In genomic region chr10:81574081-81575056, GRCm38 (mm10) we compare ENCODE assay signal across 8 mouse cellular contexts. TPM values are rescaled to one million over a fixed set of nuclear protein-coding genes. Genes with fewer than 3 reads are reported as not detected.
DNase-seq lines count a peak whose midpoint lies in the region; ATAC-seq and TF ChIP-seq lines count a peak whose summit lies in the region.

Gene Tle2 (plus strand): TSS chr10:81574561.

- peak within 1 kb of the TSS; percentile 72 for H3K4me3 ChIP-seq in heart, embryonic 10.5 days
- peak within 1 kb of the TSS; percentile 75 for H3K4me3 ChIP-seq in E14TG2a.4 (replicated peaks; ENCODE audit: low read length)
- peak within 1 kb of the TSS; percentile 93 for H3K4me3 ChIP-seq in cerebellum, adult 2 months (replicated peaks; ENCODE audit: insufficient read depth, low read depth, low read length)
- H3K4me3 ChIP-seq in limb, embryonic 15.5 days: peak within 1 kb of the TSS; percentile 62

- no peak for ATAC-seq in limb, embryonic 15.5 days (ENCODE audit: insufficient number of reproducible peaks, low FRiP score, low TSS enrichment, low read depth)

- peak within 1 kb of the TSS; percentile 54 for H3K9ac ChIP-seq in limb, embryonic 15.5 days

- TF ChIP-seq CTCF in E14TG2a.4 (conservative IDR thresholded peaks at IDR 0.05; ENCODE audit: low read length): no peak
- TF ChIP-seq CTCF in cerebellum, adult 2 months (IDR thresholded peaks at IDR 0.05; ENCODE audit: borderline replicate concordance, insufficient read depth, low read depth, low read length): peak; percentile 51; the same call in 1 of the 2 replicates

- peaks cover 66% of the 10 kb centered on the region for H3K4me1 ChIP-seq in heart, embryonic 10.5 days
- H3K4me1 ChIP-seq in E14TG2a.4 (replicated peaks; ENCODE audit: low read depth, low read length): peaks cover 63% of the 10 kb centered on the region
- peaks cover 48% of the 10 kb centered on the region for H3K4me1 ChIP-seq in cerebellum, adult 2 months (ENCODE audit: control insufficient read depth, insufficient read depth, low read length)
- H3K4me1 ChIP-seq in limb, embryonic 15.5 days: peaks cover 60% of the 10 kb centered on the region

- no peak for DNase-seq in heart, embryonic 10.5 days (ENCODE audit: low spot score)
- DNase-seq in heart, adult 9 months (ENCODE audit: low spot score in 2 of 2): no peak
- DNase-seq in cerebellum, adult 2 months: peak; percentile 59 to 62
- DNase-seq in heart, postnatal 4 days: no peak
- peak; percentile 82 for DNase-seq in testis, postnatal 10 days (ENCODE audit: low spot score)
- no peak for DNase-seq in spleen, postnatal 14 days (ENCODE audit: low spot score in 2 of 2)

- WGBS in heart, embryonic 10.5 days: 18% methylated on average over 10 of the region's 10 CpGs
- 37% methylated on average over 10 of the region's 10 CpGs for WGBS in cerebellum, adult 2 months
- 25% methylated on average over 10 of the region's 10 CpGs for WGBS in limb, embryonic 15.5 days

- no peaks in the 10 kb centered on the region for H3K9me3 ChIP-seq in heart, embryonic 10.5 days
- H3K9me3 ChIP-seq in E14TG2a.4 (ENCODE audit: low read length): 0 out of 2 replicates have a peak, but pooled peaks cover 3% of the 10 kb centered on the region
- no peaks in the 10 kb centered on the region for H3K9me3 ChIP-seq in limb, embryonic 15.5 days

- peak within 1 kb of the TSS; percentile 74 for H3K4me2 ChIP-seq in limb, embryonic 15.5 days

- H3K36me3 ChIP-seq in heart, embryonic 10.5 days: peaks cover 13% of the 10 kb centered on the region; the same call in 1 of the 2 replicates
- H3K36me3 ChIP-seq in E14TG2a.4 (ENCODE audit: insufficient read depth, low read length): no peaks in the 10 kb centered on the region
- H3K36me3 ChIP-seq in limb, embryonic 15.5 days: no peaks in the 10 kb centered on the region

- H3K27me3 ChIP-seq in heart, embryonic 10.5 days (ENCODE audit: insufficient read depth, poor library complexity, severe bottlenecking): peaks cover 60% of the 10 kb centered on the region
- peaks cover 85% of the 10 kb centered on the region for H3K27me3 ChIP-seq in E14TG2a.4 (ENCODE audit: insufficient read depth, low read length)
- H3K27me3 ChIP-seq in cerebellum, adult 2 months (ENCODE audit: control insufficient read depth, insufficient read depth, low read length): no peaks in the 10 kb centered on the region
- peaks cover 18% of the 10 kb centered on the region; the same call in 1 of the 2 replicates for H3K27me3 ChIP-seq in limb, embryonic 15.5 days

- TF ChIP-seq POLR2A in cerebellum, adult 2 months (IDR thresholded peaks at IDR 0.05; ENCODE audit: borderline replicate concordance, insufficient read depth, low read length): no peak

- peak within 1 kb of the TSS; percentile 85 for H3K27ac ChIP-seq in heart, embryonic 10.5 days
- peak within 1 kb of the TSS; percentile 93 for H3K27ac ChIP-seq in cerebellum, adult 2 months (ENCODE audit: insufficient read depth, low read length)
- H3K27ac ChIP-seq in limb, embryonic 15.5 days: peak within 1 kb of the TSS; percentile 71

RNA-seq across cellular contexts. Expression of gene Tle2, which starts in this region (rescaled TPM):
- polyA plus RNA-seq in heart, embryonic 10.5 days (2016; fragmentation: Nextera tagmentation; extraction: Ambion mirVana): 17.4 and 18.3 TPM in 2 replicates
- polyA plus RNA-seq in cerebellum, adult 2 months (2012; rRNA removed): 282 and 321 TPM in 2 replicates
- total RNA-seq in heart, postnatal 4 days (2021): 10 to 100 TPM; 15.3 to 17.1 TPM
- 39.7 and 41.7 TPM in 2 replicates for polyA plus RNA-seq in limb, embryonic 15.5 days (2015; fragmentation: Nextera tagmentation; extraction: Ambion mirVana)

Comparison
In these comparisons a context has a peak if more than half of its experiments do, and no peak if none do; other contexts are left out.
1. DNase-seq: peak in cerebellum, adult 2 months (2 of 2) and testis, postnatal 10 days (single experiment); none in heart, embryonic 10.5 days (single experiment), heart, adult 9 months (0 of 2), heart, postnatal 4 days (single experiment) and spleen, postnatal 14 days (0 of 2).
2. Peak in every context shown above with its lines, with median percentiles within 50 percentile points of each other: H3K27ac ChIP-seq and H3K4me3 ChIP-seq.